Mouse (Mus musculus) hindbrain, postnatal 0 days (tissue): ENCODE measurements around the gene Trappc13. TPM values are rescaled to one million over a fixed set of nuclear protein-coding genes. Genes with fewer than 3 reads are reported as not detected.

Experiments
- ATAC-seq: fragments of 200-750 bp; cut with Nextera tagmentation; 2 replicates; pipeline ENCODE4 v1.8.0; 2017; ENCODE audit warnings: mild to moderate bottlenecking, moderate TSS enrichment, moderate library complexity
- DNase-seq: peaks from one replicate; pipeline ENCODE4 v3.0.0-alpha.2; 2015; ENCODE audit warnings: low spot score
- H3K27ac ChIP-seq: fragments of 300-500 bp; sonication (generic); 2 replicates; pipeline ENCODE4 v1.5.1; 2014; ENCODE audit warnings: mild to moderate bottlenecking
- H3K27me3 ChIP-seq: fragments of 300-500 bp; sonication (generic); 2 replicates; pipeline ENCODE4 v1.6.1; 2014; ENCODE audit warnings: low read length, mixed read lengths; ENCODE audit not compliant: insufficient read depth
- H3K36me3 ChIP-seq: fragments of 300-500 bp; sonication (generic); 2 replicates; pipeline ENCODE4 v1.6.1; 2014; ENCODE audit warnings: low read length, mixed read lengths; ENCODE audit not compliant: insufficient read depth
- H3K4me1 ChIP-seq: fragments of 300-500 bp; sonication (generic); 2 replicates; pipeline ENCODE4 v1.6.1; 2014; ENCODE audit warnings: antibody characterized with exemption, low read length, mixed read lengths; ENCODE audit not compliant: insufficient read depth
- H3K4me2 ChIP-seq: fragments of 300-500 bp; sonication (generic); 2 replicates; pipeline ENCODE4 v1.6.1; 2014; ENCODE audit warnings: low read depth, mild to moderate bottlenecking, low read length, moderate library complexity, mixed read lengths
- H3K4me3 ChIP-seq: fragments of 300-500 bp; sonication (generic); 2 replicates; pipeline ENCODE4 v1.5.1; 2014; ENCODE audit warnings: low read length
- H3K9ac ChIP-seq: fragments of 300-500 bp; sonication (generic); replicated peaks from 2 replicates; pipeline ENCODE4 v1.6.1; 2014; ENCODE audit warnings: mild to moderate bottlenecking, low read length, moderate library complexity, mixed read lengths
- H3K9me3 ChIP-seq: fragments of 300-500 bp; sonication (generic); 2 replicates; pipeline ENCODE4 v1.6.1; 2016; ENCODE audit warnings: low read length, mixed read lengths
- CTCF ChIP-seq: IDR thresholded peaks from 2 replicates; pipeline ENCODE4 v1.5.1; 2016; ENCODE audit warnings: antibody characterized with exemption, control low read depth, low read depth
- WGBS: fragments of 180-500 bp; shearing (Covaris S2); extraction: QIAGEN DNeasy Blood & Tissue Kit; methylation state at CpG from one replicate; pipeline ENCODE4 v1.1.7; 2014; 5-methylcytosine and 5-hydroxymethylcytosine counted together
- polyA plus RNA-seq: library from polyadenylated mRNA; unstranded; fragments of >200 nt; fragmentation: Nextera tagmentation; extraction: Ambion mirVana; gene quantifications from 2 replicates; pipeline ENCODE4 v1.2.1, GENCODE M21; 2015
- total RNA-seq: library from RNA; depleted of rRNA; stranded (reverse); fragments of >200 nt; gene quantifications from 2 replicates; pipeline ENCODE4 v1.2.3, GENCODE M21; 2014

Gene Trappc13
- total and polyA plus RNA-seq, 2 experiments from 2014 or later = 26.0 to 41.9 TPM

DNA sequence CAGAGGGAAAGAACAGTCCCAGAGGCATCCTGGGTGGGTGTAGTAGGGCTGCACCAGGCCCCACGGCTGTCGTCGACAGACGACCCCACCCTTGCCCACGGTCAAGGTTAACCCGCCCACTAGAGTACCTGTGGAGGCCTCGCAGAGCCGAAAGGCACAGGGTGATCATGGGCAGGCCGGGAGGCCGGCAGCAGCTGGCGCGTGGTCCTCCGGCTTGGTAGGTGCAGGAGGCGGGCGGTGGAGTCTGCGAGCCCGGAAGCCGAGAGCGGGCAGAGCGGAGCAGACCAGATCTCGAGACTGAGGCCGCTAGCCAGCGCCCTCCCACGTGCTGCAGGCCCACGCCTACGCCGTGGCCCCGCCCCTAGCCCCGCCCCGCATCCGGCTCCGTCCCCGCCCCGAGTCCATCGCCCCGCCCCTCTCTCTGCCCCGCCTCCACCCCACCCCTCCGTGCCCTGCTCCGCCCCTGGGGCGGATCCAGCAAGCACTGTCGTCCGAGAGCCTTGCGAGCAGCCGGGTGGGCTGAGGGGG lies 68.9 kb downstream of the Trappc13 start, which contains the start of the genes Nln and Sgtb:
Gene Nln (minus strand): TSS at position 327 of the 528 bp plus-strand sequence.
Gene Sgtb (plus strand): TSS at position 454 of the 528 bp plus-strand sequence.
- peak within 1 kb of the TSS; percentile 87 for H3K4me3 ChIP-seq
- peak within 1 kb of the TSS; percentile 88 for H3K4me2 ChIP-seq
- DNase-seq (peak; percentile 95), ATAC-seq (peak; percentile 95)
- H3K27ac ChIP-seq = peak within 1 kb of the TSS; percentile 92
- no peak for TF ChIP-seq CTCF
- H3K36me3 ChIP-seq = no peaks in the 10 kb centered on the region
- no peaks in the 10 kb centered on the region for H3K9me3 ChIP-seq
- 1% methylated on average over 30 of the region's 44 CpGs for WGBS
- no peaks in the 10 kb centered on the region for H3K27me3 ChIP-seq
- peaks cover 6% of the 10 kb centered on the region; the same call in 1 of the 2 replicates for H3K4me1 ChIP-seq
- peak within 1 kb of the TSS; percentile 85 for H3K9ac ChIP-seq

DNA sequence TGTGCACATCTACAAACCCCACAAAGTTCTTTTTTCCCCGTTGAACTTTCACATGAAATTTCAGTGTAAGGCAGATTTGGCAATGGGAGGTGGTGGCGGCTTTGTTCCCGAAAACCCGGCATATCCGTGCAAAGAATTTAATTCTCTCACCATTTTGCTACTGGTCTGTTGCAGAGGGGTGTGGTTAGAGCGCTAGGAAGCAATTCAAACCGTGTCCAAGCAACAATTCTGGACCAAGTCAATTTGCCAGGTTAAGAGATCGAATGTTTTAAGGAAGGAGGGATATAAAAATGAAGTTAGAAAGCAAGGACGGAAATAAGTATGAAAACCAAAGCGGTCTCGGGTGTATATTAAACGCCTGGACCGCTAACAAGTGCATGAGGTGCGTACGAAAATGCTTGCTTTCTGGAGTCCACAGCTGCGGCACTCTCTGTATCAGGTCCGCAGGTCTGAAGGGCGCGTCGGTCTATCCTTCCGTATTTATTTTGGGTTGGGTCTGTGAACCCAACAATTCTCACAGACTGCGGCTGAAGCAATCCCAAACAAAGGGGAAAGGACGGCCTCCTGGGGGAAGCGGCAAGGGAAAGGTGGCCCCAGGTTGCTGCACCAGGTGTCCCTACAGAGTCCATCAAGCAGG lies 69.5 kb downstream of the Trappc13 start:
- peak overlapping the region; percentile 85 for H3K9ac ChIP-seq
- peaks cover 6% of the 10 kb centered on the region; the same call in 1 of the 2 replicates for H3K4me1 ChIP-seq
- peak overlapping the region; percentile 92 for H3K27ac ChIP-seq
- peak overlapping the region; percentile 87 for H3K4me3 ChIP-seq
- WGBS = under 1% methylated on average over 24 of the region's 24 CpGs
- H3K27me3 ChIP-seq = no peaks in the 10 kb centered on the region
- peak overlapping the region; percentile 88 for H3K4me2 ChIP-seq
- no peaks in the 10 kb centered on the region for H3K36me3 ChIP-seq
- ATAC-seq (no peak), DNase-seq (peak; percentile 52)
- no peak for TF ChIP-seq CTCF
- H3K9me3 ChIP-seq = 0 out of 2 replicates have a peak, but pooled peaks cover 2% of the 10 kb centered on the region

DNA sequence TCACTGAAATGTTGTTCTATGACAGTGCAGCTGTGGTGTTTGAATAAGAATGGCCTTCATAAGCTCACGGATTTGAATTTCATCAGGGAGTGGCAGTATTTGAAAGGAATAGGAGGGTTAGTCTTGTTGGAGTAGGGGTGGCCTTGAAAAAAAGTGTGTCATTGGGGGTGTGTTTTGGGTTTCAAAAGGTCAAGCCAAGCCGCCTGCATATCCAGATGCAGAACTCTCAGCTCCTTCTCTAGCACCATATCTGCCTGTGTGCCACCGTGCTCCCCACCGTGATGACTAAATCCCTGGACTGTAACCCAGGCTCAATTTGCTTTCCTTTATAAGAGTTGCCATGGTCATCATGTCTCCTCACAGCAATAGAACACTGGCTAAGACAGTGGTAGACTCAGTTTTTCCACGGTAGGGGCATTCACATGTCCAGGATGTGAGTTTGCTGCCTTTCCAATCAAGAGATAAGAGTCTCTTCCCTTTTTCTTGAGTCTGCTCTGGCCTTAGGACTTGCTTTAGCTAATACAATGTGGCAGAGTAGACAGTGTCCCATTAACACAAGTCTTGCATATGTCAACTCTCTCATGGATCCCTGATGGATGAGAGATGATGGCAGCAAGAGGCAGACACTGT lies 76.5 kb downstream of the Trappc13 start:
- Histone ChIP-seq H3K27ac (no peak overlapping the region), H3K4me1 (no peaks in the 10 kb centered on the region), H3K36me3 (no peaks in the 10 kb centered on the region), H3K4me2 (no peak overlapping the region), H3K9me3 (0 out of 2 replicates have a peak, but pooled peaks cover 2% of the 10 kb centered on the region), H3K4me3 (no peak overlapping the region), H3K27me3 (no peaks in the 10 kb centered on the region), H3K9ac (no peak overlapping the region)
- no peak for DNase-seq
- no peak for TF ChIP-seq CTCF
- no peak for ATAC-seq
- 86% methylated on average over 5 of the region's 5 CpGs for WGBS

DNA sequence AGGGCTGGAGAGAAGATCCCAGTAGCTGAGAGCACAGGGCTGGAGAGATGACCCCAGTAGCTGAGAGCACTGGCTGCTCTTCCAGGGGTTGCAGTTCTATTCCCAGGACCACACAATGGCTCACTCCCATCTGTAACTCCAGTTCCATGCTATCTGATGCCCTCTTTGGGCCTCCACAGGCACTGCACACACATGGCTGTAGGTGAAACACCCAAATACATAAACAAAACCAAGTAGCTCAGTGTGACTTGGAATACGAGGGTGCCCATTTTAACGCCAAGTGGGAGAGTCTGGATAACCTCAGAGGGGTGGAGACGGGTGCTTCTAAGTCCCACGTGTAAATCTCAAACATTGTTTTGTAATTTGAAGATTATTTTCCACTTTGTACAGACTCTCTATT lies 77.9 kb downstream of the Trappc13 start:
- H3K27me3 ChIP-seq = no peaks in the 10 kb centered on the region
- no peak overlapping the region for H3K4me3 ChIP-seq
- 0 out of 2 replicates have a peak, but pooled peaks cover 2% of the 10 kb centered on the region for H3K9me3 ChIP-seq
- peak; percentile 3; the same call in 1 of the 2 replicates for TF ChIP-seq CTCF
- ATAC-seq (no peak), DNase-seq (no peak)
- WGBS = 89% methylated on average over 4 of the region's 4 CpGs
- H3K4me1 ChIP-seq = no peaks in the 10 kb centered on the region
- H3K36me3 ChIP-seq = no peaks in the 10 kb centered on the region
- H3K27ac ChIP-seq = no peak overlapping the region
- no peak overlapping the region for H3K4me2 ChIP-seq
- H3K9ac ChIP-seq = no peak overlapping the region

DNA sequence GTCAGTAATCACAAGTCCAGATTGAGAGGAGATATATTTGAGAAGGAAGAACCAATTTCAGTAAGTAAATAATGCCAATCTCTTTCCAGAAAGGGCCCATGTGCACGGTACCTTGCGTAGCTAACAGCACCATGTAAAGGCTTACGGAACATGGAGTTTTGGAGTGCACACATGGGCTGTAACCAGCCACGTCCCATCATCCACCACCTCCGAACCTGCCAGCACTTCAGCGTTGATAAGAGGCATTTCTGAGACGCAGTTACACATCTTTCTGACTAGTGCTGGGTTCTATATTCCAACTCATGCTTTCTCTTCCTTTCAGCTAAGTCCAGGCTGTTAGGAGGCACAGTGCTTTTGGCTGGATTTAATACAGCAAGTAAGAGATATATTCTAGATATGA lies 81.1 kb downstream of the Trappc13 start:
- Histone ChIP-seq H3K36me3 (no peaks in the 10 kb centered on the region), H3K27ac (no peak overlapping the region), H3K9ac (no peak overlapping the region), H3K9me3 (no peaks in the 10 kb centered on the region), H3K4me1 (no peaks in the 10 kb centered on the region), H3K4me2 (no peak overlapping the region), H3K4me3 (no peak overlapping the region), H3K27me3 (no peaks in the 10 kb centered on the region)
- ATAC-seq = no peak
- no peak for DNase-seq
- TF ChIP-seq CTCF = no peak
- 96% methylated on average over 7 of the region's 7 CpGs for WGBS

DNA sequence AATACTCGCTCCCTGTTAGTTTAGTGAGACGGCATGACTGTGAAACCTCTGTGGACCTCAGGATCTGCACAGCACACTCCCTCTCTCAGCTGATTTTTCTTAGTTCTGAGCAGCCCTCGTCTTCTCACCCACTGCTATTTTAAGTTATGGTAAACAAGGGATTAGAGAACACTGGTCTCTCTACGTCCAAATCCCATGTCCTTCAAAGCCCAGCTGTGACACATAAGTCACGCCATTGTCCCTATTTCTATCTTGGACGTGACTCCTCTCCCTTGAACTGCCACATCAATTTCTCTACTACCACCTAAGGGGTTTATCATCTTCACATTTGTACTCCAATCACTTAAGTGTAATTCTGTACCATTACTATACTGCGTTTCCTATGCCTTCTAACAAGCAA lies 82.3 kb downstream of the Trappc13 start:
- Histone ChIP-seq H3K27ac (no peak overlapping the region), H3K4me2 (no peak overlapping the region), H3K9ac (no peak overlapping the region), H3K4me3 (no peak overlapping the region), H3K9me3 (no peaks in the 10 kb centered on the region), H3K36me3 (no peaks in the 10 kb centered on the region), H3K27me3 (no peaks in the 10 kb centered on the region), H3K4me1 (no peaks in the 10 kb centered on the region)
- no peak for TF ChIP-seq CTCF
- 63% methylated on average over 7 of the region's 7 CpGs for WGBS
- DNase-seq = no peak
- ATAC-seq = no peak
